Comparison of ENCODE assay signal across 7 mouse cellular contexts in genomic region chr7:123084708-123085107, GRCm38 (mm10). TPM values are rescaled to one million over a fixed set of nuclear protein-coding genes. Genes with fewer than 3 reads are reported as not detected.
DNase-seq lines count a peak whose midpoint lies in the region; ATAC-seq and TF ChIP-seq lines count a peak whose summit lies in the region.

No protein-coding gene starts in this region.

- no peaks in the 10 kb centered on the region for H3K9me3 ChIP-seq in forebrain, embryonic 11.5 days (ENCODE audit: control insufficient read depth, low read length)
- no peaks in the 10 kb centered on the region for H3K9me3 ChIP-seq in limb, embryonic 14.5 days (ENCODE audit: control insufficient read depth, low read length)

- no peak for TF ChIP-seq CTCF in olfactory bulb, adult 2 months (IDR thresholded peaks at IDR 0.05; ENCODE audit: insufficient read depth, low read depth, low read length)

- no peaks in the 10 kb centered on the region; the same call in 1 of the 2 replicates for H3K27me3 ChIP-seq in forebrain, embryonic 11.5 days (ENCODE audit: control insufficient read depth, insufficient read depth, low read length)
- H3K27me3 ChIP-seq in limb, embryonic 14.5 days (ENCODE audit: control insufficient read depth, insufficient read depth, low read length), result no peaks in the 10 kb centered on the region

- H3K36me3 ChIP-seq in forebrain, embryonic 11.5 days (ENCODE audit: control insufficient read depth, insufficient read depth, low read length), result no peaks in the 10 kb centered on the region
- no peaks in the 10 kb centered on the region for H3K36me3 ChIP-seq in limb, embryonic 14.5 days (ENCODE audit: control insufficient read depth, insufficient read depth, low read length)

- peak overlapping the region; percentile 31; the same call in 1 of the 2 replicates for H3K27ac ChIP-seq in forebrain, embryonic 11.5 days (ENCODE audit: low read depth, low read length)
- H3K27ac ChIP-seq in limb, embryonic 14.5 days (replicated peaks; ENCODE audit: low read depth, low read length), result peak overlapping the region; percentile 88
- H3K27ac ChIP-seq in olfactory bulb, adult 2 months (ENCODE audit: insufficient read depth, low read depth, low read length), result peak overlapping the region; percentile 90

- H3K4me1 ChIP-seq in forebrain, embryonic 11.5 days (replicated peaks; ENCODE audit: control insufficient read depth, insufficient read depth, low read length), result peaks cover 12% of the 10 kb centered on the region
- H3K4me1 ChIP-seq in limb, embryonic 14.5 days (ENCODE audit: control insufficient read depth, insufficient read depth, low read length), result peaks cover 28% of the 10 kb centered on the region
- H3K4me1 ChIP-seq in olfactory bulb, adult 2 months (ENCODE audit: control insufficient read depth, insufficient read depth, low read length), result peaks cover 28% of the 10 kb centered on the region

- peak; percentile 13; the same call in 1 of the 2 replicates for ATAC-seq in forebrain, embryonic 11.5 days (replicated peaks; ENCODE audit: low FRiP score)
- peak; percentile 64 for ATAC-seq in limb, embryonic 14.5 days (ENCODE audit: low FRiP score, low read depth)

- 23% methylated on average over 13 of the region's 13 CpGs for WGBS in forebrain, embryonic 11.5 days
- WGBS in limb, embryonic 14.5 days, result 5% methylated on average over 13 of the region's 13 CpGs
- 7% methylated on average over 13 of the region's 13 CpGs for WGBS in olfactory bulb, adult 2 months

- H3K4me2 ChIP-seq in forebrain, embryonic 11.5 days (ENCODE audit: low read depth, low read length, severe bottlenecking), result peak overlapping the region; percentile 39
- H3K4me2 ChIP-seq in limb, embryonic 14.5 days (replicated peaks; ENCODE audit: low read depth, low read length, severe bottlenecking), result peak overlapping the region; percentile 51

- no peak for TF ChIP-seq POLR2A in limb, embryonic 14.5 days (IDR thresholded peaks at IDR 0.05; ENCODE audit: borderline replicate concordance, extremely low read depth, insufficient read depth, insufficient read length)
- TF ChIP-seq POLR2A in olfactory bulb, adult 2 months (IDR thresholded peaks at IDR 0.05; ENCODE audit: insufficient read depth, low read depth, low read length), result no peak

- DNase-seq in thymus, postnatal 0 days (ENCODE audit: low spot score), result peak; percentile 29
- no peak for DNase-seq in thymus, postnatal 25 days
- DNase-seq in forebrain, embryonic 11.5 days (ENCODE audit: low spot score), result no peak
- DNase-seq in induced T-regulatory cell, adult 2 months (ENCODE audit: low read depth), result peak; percentile 89
- peak; percentile 78 for DNase-seq in limb, embryonic 14.5 days (ENCODE audit: low spot score)
- no peak for DNase-seq in cerebellum, adult 8-10 months

- no peak overlapping the region for H3K9ac ChIP-seq in forebrain, embryonic 11.5 days (ENCODE audit: low read length)
- peak overlapping the region; percentile 26; the same call in 1 of the 2 replicates for H3K9ac ChIP-seq in limb, embryonic 14.5 days (ENCODE audit: low read depth, low read length, severe bottlenecking)

- H3K4me3 ChIP-seq in forebrain, embryonic 11.5 days (ENCODE audit: low read depth, low read length), result 0 out of 2 replicates have a peak overlapping the region, but pooled peaks have one; percentile 11
- peak overlapping the region; percentile 22 for H3K4me3 ChIP-seq in limb, embryonic 14.5 days (replicated peaks; ENCODE audit: low read length)
- H3K4me3 ChIP-seq in olfactory bulb, adult 2 months (ENCODE audit: insufficient read depth, low read depth, low read length), result no peak overlapping the region

RNA-seq across cellular contexts. Expression of gene Tnrc6a, which starts 39.0 kb away (rescaled TPM):
- 62.7 and 94.2 TPM in 2 replicates for polyA plus RNA-seq in thymus, postnatal 0 days (2015; fragmentation: Nextera tagmentation; extraction: Ambion mirVana)
- 51.3 and 53.9 TPM in 2 replicates for polyA plus RNA-seq in forebrain, embryonic 11.5 days (2014; fragmentation: Nextera tagmentation; extraction: Ambion mirVana)
- 62.3 and 78.4 TPM in 2 replicates for polyA plus RNA-seq in limb, embryonic 14.5 days (2012; rRNA removed)
- polyA plus RNA-seq in limb, embryonic 14.5 days (2014; fragmentation: Nextera tagmentation; extraction: Ambion mirVana), result 44.3 and 50.1 TPM in 2 replicates
- 45.8 and 189 TPM in 2 replicates for polyA plus RNA-seq in olfactory bulb, adult 2 months (2012; ENCODE audit: insufficient read depth, insufficient read length, low replicate concordance, missing spikeins)

Comparison
In these comparisons a context has a peak if more than half of its experiments do, and no peak if none do; other contexts are left out.
1. DNase-seq: peak in thymus, postnatal 0 days (single experiment), induced T-regulatory cell, adult 2 months (single experiment) and limb, embryonic 14.5 days (single experiment); none in thymus, postnatal 25 days (single experiment), forebrain, embryonic 11.5 days (single experiment) and cerebellum, adult 8-10 months (single experiment).
2. H3K27ac ChIP-seq: peak in every context shown above with its lines; median percentile 90 in olfactory bulb, adult 2 months; 88 in limb, embryonic 14.5 days; 31 in forebrain, embryonic 11.5 days.